Mouse (Mus musculus) ZHBTc4 (cell line): ENCODE measurements around the gene Pde4c.

Experiments
- DNase-seq: peaks from one replicate; pipeline ENCODE4 v3.0.0-alpha.2; 2011; ENCODE audit warnings: low read depth, low spot score

Pde4c gene

DNA sequence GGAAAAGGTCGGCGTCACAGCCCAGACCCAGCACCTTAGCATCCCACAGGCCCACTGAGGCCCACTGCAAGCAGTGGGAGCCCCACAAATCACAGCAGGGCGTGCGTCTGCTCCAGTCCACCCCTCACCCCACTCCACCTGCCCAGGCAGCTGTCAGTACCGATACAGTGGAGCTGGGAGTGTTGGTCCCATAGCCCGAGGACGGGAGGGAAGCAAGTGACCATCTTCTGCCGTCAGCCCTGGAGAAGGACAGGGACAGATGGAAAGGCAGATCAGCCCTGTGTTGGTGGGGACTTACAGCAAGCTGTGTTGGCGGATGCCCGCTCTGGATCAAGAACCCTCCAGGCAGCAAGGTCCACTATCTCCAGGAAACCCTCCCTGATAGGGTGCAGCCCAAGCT is 65.5 kb downstream of the Pde4c start:
- no peak for DNase-seq

DNA sequence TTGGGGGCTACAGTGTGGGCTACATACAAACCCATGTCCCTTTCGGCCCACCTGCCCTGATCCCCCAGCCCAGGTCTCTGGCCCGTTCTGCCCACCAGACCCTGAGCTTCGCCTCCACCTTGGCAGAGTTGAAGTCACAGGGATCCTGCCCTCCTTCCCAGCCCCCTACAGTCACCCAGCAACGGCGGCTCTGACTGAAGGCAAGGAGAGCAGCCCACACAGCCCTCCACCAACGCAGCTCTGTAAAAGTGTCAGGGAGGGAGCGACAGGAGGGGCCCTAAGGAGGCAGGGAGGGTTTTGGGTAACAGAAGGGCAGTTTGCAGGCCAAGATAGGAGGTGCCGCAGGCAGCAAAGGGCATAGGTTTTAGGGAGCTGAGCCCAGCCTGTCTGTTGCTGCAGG is 67.3 kb downstream of the Pde4c start:
- no peak for DNase-seq

DNA sequence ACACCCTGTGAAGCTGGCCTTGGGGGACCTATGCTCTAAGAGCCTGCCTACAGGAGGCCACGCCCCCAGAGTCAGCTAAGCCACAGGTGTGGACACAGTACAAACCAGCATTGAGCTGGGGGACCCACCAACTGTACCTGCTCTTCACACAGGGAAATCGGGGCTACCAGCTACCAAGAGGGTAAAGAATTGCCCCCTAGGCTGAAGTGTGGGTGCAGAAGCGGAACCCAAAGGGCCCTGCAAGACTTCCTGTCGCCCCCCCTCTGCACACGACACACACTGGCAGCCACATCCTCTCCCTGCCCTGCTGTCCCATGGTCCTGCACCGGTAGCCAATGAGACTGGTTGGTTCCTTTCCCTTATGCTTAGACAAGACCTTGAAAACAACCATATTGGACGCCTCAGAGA is 67.8 kb downstream of the Pde4c start:
- DNase-seq: no peak

DNA sequence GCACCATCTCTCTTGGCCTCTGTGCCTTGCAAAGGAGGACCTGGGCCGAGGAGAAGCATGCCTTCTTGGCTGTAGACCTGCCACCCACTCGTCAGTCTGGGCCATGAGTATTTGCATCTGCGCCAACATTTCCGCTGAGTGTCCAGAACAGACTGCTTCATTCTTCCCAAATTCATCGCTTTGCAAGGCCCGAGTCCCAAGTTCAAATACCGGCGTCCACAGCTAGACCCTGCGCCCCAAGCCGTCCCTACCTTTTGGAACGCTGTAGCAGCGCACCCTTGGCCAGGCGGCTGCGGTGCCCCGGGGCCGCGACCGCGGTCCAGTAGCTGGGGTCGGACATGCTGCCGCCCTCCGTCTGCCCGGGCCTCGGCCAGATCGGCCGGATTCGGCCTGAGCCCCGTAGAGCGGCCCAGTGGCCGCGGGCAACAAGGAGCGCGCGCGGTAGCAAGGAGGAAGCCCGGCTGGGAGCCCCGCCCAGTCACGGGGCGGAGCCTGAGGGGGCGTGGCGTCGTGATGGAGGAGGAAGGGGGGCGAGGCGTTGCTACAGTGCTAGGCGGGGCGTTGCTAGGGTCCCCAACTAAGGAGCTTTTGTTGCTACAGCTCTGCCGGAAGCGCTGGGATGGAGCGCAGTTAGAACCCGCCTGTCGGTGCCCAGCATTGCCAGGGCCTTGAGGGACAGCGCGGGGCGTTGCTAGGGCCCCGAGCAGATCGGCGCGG is 68.6 kb downstream of the Pde4c start:
- peak; percentile 97 for DNase-seq

DNA sequence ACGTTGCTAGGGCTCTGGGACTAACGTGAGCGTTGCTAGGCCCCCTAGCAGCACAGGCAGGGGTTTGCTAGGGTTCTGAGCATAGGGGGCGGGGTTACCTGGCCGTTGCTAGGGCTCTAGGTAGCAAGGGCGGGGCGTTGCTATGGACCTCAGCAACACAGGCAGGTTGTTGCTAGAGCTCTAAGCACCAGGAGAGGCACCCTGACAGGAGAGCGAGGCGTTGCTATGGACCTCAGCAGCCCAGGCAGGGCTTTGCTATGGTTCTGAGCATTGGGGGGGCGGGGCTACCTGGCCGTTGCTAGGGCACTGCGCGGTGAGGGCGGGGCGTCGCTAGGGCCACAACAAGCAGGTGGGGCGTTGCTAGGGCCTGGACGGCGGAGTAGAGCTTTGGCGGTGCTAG is 69.2 kb downstream of the Pde4c start:
- DNase-seq: peak; percentile 95

DNA sequence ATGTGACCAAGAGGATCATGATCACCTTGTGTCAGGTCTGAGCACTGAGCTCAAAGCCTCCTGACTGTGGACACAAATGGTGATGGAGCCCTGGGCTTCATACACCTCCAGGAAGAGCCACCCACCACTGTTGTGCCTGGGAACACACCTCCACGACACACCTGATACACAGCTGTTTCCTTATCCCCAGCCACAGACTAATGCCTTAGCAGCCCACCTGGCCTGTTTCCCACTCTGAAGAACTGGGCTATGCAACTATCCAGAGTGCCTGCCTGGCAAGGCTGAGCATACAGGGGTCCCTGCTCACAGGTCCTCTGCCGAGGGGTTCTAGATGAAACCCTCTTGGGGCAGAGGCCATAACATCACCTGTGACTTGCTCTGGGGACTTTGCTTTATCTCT is 70.7 kb downstream of the Pde4c start:
- DNase-seq: no peak

DNA sequence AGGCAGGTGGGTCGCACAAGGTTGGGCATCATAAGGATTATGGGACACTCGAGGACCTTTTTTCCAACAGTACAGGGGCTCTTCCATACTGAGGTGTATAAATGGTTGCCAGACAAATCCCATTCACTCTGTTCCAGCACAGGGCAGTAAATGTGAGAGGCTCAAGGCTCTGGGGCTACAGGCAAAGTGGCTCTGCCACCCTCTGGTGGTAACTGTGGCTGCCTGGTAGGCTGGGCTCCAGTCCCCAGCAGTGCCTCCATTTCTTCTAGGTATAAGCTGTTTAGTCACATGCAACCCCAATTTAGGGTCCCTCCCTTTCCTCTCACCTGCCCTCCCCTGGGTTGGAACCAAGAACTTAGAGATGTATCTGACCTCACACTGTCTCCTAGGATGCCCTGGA is 71.8 kb downstream of the Pde4c start:
- no peak for DNase-seq

DNA sequence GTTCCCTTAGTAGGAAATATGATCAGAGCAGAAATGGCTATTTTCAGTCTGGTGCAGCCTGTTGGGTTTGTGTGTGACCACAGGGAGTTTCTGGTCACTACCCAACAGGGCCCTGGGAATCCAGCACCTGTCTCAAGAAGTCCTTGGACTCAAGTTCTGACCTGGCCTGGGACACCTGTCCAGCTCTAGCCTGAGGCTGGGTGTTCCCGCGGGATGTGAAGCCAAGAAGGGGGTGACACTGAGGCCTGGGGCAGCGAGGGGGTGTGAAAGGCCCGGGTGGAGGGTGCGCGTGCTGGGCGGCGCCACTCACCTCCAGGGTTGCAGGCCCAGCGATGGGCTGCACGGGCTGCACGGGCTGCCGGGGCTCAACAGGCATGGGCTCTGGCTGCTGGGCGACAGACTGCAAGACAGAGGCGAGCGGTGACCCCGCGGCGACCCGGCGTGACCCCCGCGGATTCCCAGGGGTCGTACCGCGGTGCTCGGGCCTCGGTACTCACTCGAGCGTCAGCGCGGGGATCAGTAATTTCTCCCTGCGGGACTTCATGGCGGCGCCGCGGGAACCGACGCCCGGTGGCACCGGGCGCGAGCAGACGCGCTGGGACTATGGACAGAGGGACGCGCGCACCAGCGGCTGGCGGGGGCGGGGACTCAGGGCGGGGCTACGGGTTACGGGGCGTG is 73.0 kb downstream of the Pde4c start:
- no peak for DNase-seq

DNA sequence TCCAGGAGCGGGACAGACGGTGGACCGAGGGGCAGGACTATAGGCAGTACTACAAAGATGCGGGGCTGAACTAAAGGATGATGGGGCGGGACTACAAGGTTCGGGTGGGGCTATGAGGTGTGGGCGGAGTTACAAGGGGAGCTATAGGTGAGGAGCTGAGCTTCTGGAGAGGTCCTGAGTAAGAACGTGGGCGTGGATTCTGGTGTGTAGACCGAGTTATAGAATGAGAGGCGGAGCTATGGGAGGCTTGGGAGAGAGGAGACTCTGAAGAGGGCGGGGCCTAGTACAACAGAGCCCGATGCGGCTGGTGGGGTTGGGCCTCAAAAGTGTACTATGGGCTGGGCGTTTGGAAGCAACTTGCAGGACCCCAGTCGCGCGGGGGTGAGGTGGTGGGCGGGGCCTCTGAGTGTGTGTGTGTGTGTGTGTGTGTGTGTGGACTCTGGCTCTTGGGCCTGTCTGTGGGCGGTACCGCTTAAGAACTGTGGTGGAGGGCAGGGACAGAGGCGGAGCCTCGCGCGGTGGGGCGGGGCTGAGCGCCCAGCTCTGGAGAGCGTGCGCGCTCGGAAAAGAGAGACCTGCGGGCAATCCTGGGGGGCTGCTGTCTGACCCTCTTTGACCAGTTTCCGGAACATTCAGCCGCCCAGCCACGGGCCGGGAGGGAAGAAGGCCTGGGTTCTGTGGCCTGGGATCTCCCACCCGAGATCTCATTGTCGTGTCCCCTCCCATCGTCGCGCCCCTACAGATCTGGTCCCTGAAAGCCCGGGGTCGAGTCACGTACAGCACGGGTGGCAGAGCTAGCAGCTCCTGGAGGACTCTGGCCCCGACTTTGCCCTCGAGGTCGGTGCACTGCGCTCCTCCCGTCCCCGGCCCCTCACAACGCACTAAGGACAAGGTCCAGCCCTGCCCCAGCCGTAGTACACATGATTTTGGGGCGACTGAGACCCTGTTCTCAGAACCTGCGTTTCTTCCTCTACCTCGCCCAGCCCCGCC is 73.9 kb downstream of the Pde4c start:
- DNase-seq: peak; percentile 99

DNA sequence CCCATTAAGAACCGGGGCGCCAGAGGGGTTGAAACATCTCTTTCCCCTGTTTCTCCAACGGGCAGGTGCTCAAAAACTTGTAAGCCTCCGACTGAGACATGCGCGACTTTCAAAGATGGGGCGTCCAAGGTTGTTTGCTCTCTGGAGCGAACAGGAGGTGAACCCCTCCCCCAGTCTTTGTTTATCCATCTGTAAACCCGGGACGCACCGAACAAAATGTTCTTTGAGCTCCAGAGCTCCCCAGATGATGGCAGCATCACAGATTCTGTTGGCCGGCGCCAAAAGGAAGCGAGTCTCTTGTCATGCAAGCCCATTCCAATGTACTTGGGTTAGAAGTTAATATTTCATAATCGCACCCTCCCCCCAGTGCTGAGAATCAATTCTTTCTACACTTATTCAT is 74.8 kb downstream of the Pde4c start:
- no peak for DNase-seq

DNA sequence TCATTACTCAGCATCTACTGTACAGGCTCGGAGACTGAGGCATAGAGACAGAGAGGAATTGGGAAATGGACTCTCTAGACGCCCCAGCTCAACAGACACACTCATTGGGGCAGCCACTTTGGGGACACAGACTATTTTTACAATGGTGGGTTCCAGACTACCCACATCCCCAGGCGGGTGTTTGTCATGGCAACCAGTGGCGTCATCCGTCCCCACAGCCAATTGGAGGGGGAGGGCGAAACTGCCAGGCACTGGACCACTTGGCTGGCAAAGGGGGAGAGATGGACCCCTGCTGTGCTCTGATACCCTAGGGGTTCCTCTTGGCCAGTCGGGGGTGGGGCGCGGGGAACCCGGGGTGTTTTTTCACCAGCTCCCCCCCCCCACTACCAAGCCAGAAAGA is 77.1 kb downstream of the Pde4c start:
- DNase-seq: no peak
